Mouse (Mus musculus): ENCODE measurements around the gene Zfp978. TPM values are rescaled to one million over a fixed set of nuclear protein-coding genes. Genes with fewer than 3 reads are reported as not detected.
"Not testable (repeated sequence)": the region's sequence is repeated elsewhere in the genome, so short reads cannot be mapped to it uniquely, and the experiment has no call there.

The Zfp978 gene
- total RNA-seq, 1 experiment from 2014 or later: not detected

DNA sequence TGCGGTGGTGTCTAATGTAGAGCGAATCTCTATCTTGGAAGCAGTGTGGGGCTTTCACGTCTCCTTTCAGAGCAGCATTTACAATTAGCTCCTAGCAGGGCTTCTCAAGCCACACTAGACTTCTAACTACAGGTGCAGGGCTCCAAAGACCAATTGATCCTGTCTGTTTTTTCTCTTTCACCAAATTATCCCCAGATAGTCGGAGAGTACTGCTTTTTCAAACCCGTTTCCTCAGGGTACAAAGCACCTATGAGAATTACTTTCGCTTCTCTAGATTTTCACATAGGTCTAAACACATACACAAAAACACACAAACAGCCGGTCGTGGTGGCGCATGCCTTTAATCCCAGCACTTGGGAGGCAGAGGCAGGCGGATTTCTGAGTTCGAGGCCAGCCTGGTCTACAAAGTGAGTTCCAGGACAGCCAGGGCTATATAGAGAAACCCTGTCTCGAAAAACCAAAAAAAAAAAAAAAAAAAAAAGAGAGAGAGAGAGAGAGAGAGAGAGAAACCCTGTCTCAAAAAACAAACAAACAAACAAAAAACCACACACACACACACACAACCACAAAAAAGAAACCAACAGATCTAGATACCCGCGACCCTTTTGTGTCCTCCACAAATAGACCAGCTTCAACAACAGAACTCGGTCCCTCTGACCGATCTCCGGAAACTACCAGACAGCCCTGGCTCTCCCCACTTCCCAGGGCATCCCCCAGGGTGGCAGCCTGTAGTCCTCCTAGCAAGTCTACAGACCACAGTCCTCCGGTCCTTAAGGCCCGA is 12.0 kb upstream of the Zfp978 start:
- not testable (repeated sequence) for ATAC-seq (replicated peaks in 1 of 2; ENCODE audit: insufficient read depth in 1 of 2, low FRiP score in 2 of 2, low TSS enrichment in 1 of 2, low read depth in 1 of 2, poor library complexity in 2 of 2, severe bottlenecking in 2 of 2)

DNA sequence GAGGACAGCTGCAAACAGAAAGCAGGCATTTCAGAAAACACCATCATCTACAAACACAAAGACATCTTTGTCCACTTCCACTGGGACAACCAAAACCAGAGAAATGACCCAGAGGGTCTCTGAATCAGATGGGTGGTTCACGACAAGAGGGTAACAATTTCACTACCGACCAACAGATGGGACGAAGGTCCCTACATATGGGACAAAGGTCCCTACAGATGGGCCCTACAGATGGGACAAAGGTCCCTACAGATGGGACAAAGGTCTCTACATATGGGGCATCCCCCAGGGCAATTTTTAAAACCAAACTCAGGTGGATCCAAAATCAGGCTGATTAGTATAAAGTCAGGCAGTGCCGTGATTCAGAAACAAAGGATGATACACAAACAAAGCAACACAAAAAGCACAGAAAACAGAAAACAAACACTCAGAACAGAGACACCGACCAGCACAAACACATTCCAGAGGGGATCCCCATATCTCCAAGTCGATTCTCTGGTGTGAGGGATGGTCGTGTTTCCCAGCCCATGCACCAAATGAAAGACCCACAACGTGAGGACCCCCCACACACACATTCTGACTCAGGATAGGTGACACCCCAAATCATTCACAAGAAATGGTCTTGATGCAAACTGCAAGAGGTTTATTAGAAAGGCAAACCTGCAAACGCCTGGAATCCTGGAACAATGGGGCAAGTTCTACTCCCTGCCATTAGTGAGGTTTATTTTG is 11.3 kb upstream of the Zfp978 start:
- ATAC-seq (replicated peaks in 1 of 2; ENCODE audit: insufficient read depth in 1 of 2, low FRiP score in 2 of 2, low TSS enrichment in 1 of 2, low read depth in 1 of 2, poor library complexity in 2 of 2, severe bottlenecking in 2 of 2): not testable (repeated sequence)

DNA sequence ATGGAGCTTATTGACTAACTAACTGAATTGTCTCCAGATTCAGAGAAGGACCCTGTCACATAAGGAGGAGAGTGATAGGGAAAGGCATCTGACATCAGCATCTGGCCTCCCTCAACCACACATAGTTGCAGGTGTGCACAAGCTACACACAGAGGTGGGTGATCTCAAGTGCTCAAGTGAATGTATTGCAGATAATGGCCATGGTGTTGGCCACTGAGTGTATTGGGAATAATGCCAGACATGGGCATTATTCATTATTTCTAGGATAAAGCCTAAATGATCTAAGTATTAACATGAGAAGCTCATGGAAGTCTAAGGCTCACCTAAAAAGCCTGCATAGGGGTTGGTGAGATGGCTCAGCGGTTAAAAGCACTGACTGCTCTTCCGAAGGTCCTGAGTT is 10.6 kb upstream of the Zfp978 start:
- peak; percentile 32 to 49; a peak in 2 of 4 replicates for ATAC-seq (replicated peaks in 1 of 2; ENCODE audit: insufficient read depth in 1 of 2, low FRiP score in 2 of 2, low TSS enrichment in 1 of 2, low read depth in 1 of 2, poor library complexity in 2 of 2, severe bottlenecking in 2 of 2)

DNA sequence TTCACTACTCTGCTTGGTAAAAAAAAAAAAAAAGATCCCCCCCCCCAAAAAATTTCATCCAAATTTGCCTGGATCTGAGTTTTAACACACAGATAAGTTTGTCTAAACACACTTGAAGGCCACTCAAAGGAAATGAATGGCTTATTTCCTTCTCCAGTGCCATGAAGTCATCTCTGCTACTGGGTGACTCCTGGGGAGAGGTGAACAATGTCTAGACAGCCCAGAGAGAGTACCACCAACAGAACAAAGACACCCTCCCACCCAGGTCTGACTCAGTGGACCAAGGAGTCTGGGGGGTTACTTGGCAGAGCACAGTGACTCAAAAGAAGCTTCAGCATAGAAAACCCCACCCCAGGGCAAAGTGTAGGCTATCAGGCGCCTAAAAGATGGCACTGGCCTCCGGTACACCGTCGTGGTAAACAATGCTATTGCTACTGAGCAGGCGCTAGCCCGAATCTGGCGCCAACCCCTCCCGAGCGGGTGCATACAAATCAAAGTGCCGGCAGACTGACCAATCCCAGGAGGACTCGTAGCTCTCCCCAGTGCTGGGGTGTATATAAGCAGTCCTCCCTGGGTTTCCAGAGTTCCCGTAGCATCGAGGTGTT is 9.6 kb upstream of the Zfp978 start:
- not testable (repeated sequence) for ATAC-seq (replicated peaks in 1 of 2; ENCODE audit: insufficient read depth in 1 of 2, low FRiP score in 2 of 2, low TSS enrichment in 1 of 2, low read depth in 1 of 2, poor library complexity in 2 of 2, severe bottlenecking in 2 of 2)

DNA sequence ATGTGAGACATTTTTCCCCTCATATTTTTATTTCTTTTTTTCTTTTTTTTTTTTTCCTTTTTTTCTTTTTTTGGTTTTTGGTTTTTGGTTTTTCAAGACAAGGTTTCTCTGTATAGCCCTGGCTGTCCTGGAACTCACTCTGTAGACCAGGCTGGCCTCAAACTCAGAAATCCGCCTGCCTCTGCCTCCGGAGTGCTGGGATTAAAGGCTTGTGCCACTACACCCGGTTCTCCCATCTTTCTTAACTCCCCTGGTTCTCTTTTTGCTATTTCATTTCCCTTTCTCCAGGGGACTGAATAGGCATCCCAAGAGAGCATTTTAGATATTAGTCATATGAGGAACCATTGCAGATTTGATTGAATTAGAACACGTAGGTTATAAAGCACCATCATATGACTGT is 7.5 kb upstream of the Zfp978 start:
- ATAC-seq (replicated peaks in 1 of 2; ENCODE audit: insufficient read depth in 1 of 2, low FRiP score in 2 of 2, low TSS enrichment in 1 of 2, low read depth in 1 of 2, poor library complexity in 2 of 2, severe bottlenecking in 2 of 2): not testable (repeated sequence)

DNA sequence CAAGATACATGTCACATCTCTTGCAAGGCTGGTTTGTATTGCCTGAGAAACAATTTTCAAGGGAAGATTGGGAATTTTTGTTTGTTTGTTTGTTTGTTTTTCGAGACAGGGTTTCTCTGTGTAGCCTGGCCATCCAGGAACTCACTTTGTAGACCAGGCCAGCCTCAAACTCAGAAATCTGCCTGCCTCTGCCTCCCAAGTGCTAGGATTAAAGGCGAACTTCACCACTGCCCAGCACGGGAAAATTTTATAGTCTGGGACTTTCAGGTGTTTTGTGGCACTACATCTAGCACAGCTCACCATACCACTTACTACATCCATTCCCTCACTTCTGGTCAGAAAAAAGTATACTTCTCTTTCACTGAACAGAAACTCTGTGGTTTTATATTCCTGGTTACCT is 5.1 kb upstream of the Zfp978 start:
- not testable (repeated sequence) for ATAC-seq (replicated peaks in 1 of 2; ENCODE audit: insufficient read depth in 1 of 2, low FRiP score in 2 of 2, low TSS enrichment in 1 of 2, low read depth in 1 of 2, poor library complexity in 2 of 2, severe bottlenecking in 2 of 2)

DNA sequence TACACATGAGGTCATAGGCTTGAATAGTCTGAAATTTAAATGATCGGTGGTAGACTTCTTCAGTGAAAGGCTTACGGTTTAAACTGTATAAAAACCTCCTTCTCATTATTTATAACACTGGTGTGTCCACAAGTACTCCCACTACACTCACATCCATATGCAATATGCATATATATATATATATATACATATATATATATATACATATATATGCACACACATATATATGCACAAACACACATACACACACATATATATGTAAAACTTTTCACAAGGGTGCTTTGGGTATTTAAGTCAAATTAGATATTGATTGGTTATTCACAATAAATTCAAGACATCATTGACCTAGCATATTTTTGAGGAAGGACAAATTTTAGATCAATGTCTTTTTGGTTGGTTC is 3.9 kb upstream of the Zfp978 start:
- ATAC-seq (replicated peaks in 1 of 2; ENCODE audit: insufficient read depth in 1 of 2, low FRiP score in 2 of 2, low TSS enrichment in 1 of 2, low read depth in 1 of 2, poor library complexity in 2 of 2, severe bottlenecking in 2 of 2): not testable (repeated sequence)

DNA sequence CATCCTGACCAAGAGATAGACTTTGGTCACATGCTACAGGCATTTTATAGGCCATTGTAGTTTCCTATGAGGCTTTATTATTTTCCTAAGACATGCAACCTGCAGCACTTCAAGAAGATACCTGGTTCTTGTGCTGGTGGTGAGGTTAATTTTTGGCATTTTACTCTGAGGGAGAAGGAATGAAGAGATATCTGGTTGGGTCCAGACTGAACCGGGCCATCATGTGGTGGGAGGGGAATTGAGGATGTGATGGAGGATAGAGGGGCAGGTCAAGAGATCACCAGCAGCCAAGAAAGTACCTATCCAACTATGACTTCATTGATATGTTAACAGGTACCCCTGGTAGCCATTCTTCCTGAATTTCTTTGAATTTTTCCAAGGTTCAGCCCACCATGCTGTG is 769 bp downstream of the Zfp978 start:
- not testable (repeated sequence) for ATAC-seq (replicated peaks in 1 of 2; ENCODE audit: insufficient read depth in 1 of 2, low FRiP score in 2 of 2, low TSS enrichment in 1 of 2, low read depth in 1 of 2, poor library complexity in 2 of 2, severe bottlenecking in 2 of 2)

DNA sequence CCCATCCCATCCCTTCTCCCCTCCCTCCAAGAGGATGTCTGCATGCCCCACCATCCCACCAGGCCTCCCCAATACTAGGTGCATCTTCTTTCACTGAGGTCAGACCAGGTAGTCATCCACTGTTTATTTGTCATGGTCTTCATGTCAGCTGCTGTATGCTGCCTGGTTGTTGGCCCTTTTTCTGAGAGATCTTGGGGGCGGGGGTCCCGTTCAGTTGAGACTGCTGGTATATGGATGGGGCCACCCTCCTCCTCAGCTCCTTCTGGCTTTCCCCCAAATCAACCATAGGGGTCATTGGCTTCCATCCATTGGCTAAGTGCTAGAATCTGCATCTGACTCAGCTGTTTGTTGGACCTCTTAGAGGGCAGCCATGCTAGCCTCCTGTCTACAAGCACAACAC is 8.5 kb downstream of the Zfp978 start:
- ATAC-seq (replicated peaks in 1 of 2; ENCODE audit: insufficient read depth in 1 of 2, low FRiP score in 2 of 2, low TSS enrichment in 1 of 2, low read depth in 1 of 2, poor library complexity in 2 of 2, severe bottlenecking in 2 of 2): peak; percentile 32 to 46; a peak in 2 of 4 replicates

DNA sequence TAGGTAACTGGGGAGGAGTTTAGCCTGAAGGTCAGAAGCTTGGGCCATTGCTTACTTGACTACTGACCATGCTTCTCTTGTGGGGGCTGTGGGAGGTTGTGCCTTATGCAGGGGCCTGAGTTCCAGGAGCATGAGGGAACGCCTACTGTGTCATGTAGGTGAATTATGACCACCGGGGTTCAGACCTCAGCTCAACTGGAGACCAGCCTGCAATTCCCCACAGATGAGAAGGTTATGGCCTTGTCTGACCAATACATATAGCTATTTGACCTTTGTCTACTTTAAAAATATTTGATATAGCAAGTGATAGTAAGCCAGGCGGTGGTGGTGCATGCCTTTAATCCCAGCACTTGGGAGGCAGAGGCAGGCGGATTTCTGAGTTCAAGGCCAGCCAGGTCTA is 22.1 kb downstream of the Zfp978 start:
- ATAC-seq (replicated peaks in 1 of 2; ENCODE audit: insufficient read depth in 1 of 2, low FRiP score in 2 of 2, low TSS enrichment in 1 of 2, low read depth in 1 of 2, poor library complexity in 2 of 2, severe bottlenecking in 2 of 2): not testable (repeated sequence)

DNA sequence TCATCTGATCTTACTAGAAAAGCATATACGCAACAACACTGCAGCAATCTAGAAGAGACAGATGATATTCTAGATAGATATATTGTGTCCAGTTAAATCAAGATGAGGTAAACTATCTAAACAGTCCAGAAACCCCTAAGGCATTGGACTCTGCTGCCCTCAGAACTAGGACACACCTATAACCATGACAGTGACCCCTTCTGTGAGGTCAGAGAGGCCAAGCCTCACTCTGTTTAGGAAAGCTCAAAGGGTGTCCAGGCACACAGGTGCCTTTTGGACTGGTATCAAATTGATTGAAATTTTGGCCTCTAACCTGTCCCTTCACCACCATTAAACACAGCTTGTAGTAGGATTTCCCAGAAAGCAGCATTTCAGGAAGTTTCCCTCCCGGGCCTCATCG is 36.1 kb downstream of the Zfp978 start:
- not testable (repeated sequence) for ATAC-seq (replicated peaks in 1 of 2; ENCODE audit: insufficient read depth in 1 of 2, low FRiP score in 2 of 2, low TSS enrichment in 1 of 2, low read depth in 1 of 2, poor library complexity in 2 of 2, severe bottlenecking in 2 of 2)

DNA sequence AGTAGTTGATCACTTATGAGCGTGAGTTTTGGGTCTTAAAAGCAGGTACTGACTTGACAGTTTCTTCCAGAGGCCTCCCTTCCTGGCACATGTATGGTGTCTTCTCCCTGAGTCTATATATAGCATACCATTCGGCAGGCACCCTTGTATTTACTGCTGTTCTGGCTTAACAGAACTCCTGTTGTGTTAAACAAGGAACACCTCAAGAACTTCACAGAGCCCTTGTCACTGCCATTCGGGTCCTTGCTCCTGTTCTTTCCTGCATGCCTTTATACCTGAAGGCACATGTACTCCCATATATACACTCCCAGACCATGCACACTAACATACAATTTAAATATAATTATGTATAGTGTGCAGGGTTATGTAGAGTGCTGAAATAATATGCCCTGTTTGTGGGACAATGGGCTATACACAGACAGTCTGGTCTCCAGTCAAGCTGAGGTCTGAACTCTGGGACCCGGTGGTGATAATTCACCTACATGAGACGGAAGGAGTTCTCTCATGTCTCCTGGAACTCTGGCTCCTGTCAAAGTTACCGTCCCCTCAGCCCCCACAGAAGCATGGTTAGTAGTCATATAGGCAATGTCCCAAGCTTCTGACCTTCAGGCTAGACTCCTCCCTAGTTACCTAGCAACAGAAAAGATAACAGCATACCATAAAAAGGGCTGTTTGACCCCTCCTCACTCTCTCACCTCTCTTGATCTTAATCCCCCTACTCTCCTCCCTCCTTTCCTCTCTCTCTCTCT is 37.0 kb downstream of the Zfp978 start:
- ATAC-seq (replicated peaks in 1 of 2; ENCODE audit: insufficient read depth in 1 of 2, low FRiP score in 2 of 2, low TSS enrichment in 1 of 2, low read depth in 1 of 2, poor library complexity in 2 of 2, severe bottlenecking in 2 of 2): not testable (repeated sequence)

DNA sequence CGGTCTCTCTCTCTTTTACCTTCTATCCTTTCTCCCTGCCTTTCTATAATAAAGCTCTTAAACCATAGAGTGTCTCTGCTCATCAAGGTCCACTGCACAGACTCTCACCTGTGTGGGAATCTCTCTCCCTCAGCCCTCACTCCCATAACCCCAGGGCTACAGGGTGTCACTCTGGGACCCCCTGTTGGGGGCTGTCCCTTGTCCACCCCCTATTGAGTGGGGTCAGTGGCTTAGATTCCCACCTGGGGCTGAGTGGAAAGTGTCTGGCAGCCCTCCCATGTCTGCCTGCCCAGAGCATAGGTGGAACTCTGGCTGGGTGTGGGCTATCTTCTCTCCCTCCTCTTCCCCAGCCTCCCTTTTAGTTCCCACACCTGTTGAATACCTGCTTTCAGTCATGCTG is 37.6 kb downstream of the Zfp978 start:
- not testable (repeated sequence) for ATAC-seq (replicated peaks in 1 of 2; ENCODE audit: insufficient read depth in 1 of 2, low FRiP score in 2 of 2, low TSS enrichment in 1 of 2, low read depth in 1 of 2, poor library complexity in 2 of 2, severe bottlenecking in 2 of 2)

DNA sequence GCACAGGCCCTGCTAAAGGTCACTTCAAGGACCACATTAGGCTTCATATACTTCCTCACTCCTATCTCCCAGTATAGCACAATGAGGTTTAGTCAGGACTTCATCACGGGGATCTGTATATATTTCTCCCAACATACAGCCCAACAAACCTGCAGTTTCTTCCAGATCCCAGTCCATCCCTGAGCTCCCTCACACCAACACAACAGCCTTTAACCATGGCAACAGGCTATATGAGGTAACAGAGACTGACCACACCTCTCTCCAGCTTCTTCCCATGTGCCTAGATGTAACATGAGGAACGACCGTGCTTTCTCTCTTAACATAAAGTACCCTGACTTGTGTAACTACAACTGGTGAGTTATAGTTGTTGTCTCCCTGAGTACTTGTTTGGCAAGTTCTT is 38.4 kb downstream of the Zfp978 start:
- ATAC-seq (replicated peaks in 1 of 2; ENCODE audit: insufficient read depth in 1 of 2, low FRiP score in 2 of 2, low TSS enrichment in 1 of 2, low read depth in 1 of 2, poor library complexity in 2 of 2, severe bottlenecking in 2 of 2): not testable (repeated sequence)

DNA sequence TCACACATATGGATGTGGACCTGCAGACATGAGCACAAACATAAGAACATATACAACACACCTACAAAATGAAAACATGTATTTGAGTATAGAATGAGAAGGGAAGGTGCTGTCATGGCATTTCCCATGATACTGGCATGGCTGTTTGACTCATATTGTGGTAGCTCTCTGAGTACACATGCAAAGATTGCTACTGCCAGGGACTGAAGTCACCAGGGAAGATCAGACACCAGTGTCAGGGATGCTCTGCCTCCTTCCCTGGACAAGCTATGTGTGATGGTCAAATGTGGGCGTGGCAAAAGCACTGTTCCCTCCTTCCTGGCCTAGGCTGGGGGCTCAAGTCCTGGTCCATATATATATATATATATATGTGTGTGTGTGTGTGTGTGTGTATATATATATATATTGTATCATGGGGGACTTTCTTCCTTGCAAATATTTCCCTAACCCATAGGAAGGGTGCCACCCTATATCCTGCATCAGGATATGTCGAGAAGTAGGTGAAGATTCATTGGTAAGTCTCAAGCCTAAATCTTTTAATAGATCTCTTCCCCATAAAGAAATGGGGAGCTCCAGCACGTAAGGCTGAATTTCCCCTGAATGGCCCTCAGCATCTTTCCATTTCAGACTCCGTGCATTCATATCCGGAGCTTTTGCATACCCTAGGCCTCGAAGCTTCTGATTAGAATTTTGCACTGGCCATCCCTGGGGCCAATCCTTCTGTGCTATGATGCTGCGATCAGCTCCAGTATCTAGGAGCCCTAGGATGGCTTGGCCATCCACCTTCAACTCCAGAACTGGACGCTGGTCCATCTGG is 39.1 kb downstream of the Zfp978 start:
- not testable (repeated sequence) for ATAC-seq (replicated peaks in 1 of 2; ENCODE audit: insufficient read depth in 1 of 2, low FRiP score in 2 of 2, low TSS enrichment in 1 of 2, low read depth in 1 of 2, poor library complexity in 2 of 2, severe bottlenecking in 2 of 2)

DNA sequence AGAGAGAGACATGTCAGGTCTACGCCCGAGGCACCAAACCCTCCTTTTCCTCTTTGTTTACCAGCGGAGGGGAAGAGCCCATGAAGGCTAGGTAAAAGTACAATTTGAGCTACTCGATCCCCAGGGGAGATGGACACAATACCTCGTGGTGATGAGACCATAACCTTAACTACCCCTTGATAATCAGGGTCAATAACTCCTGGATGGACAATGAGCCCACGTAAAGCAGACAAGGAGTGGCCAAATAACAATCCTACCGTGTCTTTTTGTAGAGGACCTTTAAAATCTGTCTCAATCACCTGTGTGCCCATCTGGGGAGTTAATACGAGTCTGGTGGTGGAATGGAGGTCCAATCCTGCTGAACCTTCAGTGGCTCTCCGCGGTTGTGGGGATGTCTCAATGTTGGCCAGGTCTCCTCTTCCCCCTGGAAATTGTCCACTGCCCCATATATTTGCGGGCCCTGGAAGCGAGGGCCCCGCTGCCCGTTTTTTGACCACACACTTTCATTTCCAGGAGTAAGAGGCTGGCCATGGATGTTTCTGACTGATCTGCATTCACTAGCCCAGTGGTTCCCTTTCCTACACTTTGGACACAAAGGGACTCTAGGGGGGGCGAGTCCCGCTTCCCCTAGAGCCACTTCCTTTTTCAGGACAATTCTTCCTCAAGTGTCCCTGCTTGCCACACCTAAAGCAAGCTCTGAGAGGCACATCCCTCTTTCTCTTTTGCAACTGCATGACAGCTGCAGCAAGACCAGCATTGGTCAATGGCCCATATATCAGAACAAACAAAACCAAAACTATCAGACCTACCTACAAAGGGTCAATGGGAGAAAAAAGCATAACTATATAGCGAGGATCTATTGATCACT is 40.0 kb downstream of the Zfp978 start:
- ATAC-seq (replicated peaks in 1 of 2; ENCODE audit: insufficient read depth in 1 of 2, low FRiP score in 2 of 2, low TSS enrichment in 1 of 2, low read depth in 1 of 2, poor library complexity in 2 of 2, severe bottlenecking in 2 of 2): not testable (repeated sequence)
